Mouse (Mus musculus) heart, embryonic 16.5 days (tissue): ENCODE data around the gene Fbp2. TPM values are rescaled to one million over a fixed set of nuclear protein-coding genes. Genes with fewer than 3 reads are reported as not detected.

Source experiments
- ATAC-seq: fragments of 200-750 bp; cut with Nextera tagmentation; replicated peaks from 2 replicates; pipeline ENCODE4 v1.8.0; 2017; ENCODE audit warnings: moderate number of reproducible peaks; ENCODE audit not compliant: insufficient read depth, low FRiP score; ENCODE audit errors: extremely low read depth
- H3K27ac ChIP-seq: fragments of 300-500 bp; sonication (generic); 2 replicates; pipeline ENCODE4 v1.5.1; 2014; ENCODE audit warnings: mild to moderate bottlenecking, low read length, control low read depth, moderate library complexity
- H3K27me3 ChIP-seq: fragments of 300-500 bp; sonication (generic); 2 replicates; pipeline ENCODE4 v1.6.1; 2014; ENCODE audit warnings: low read length, mixed read lengths; ENCODE audit not compliant: control insufficient read depth, insufficient read depth
- H3K36me3 ChIP-seq: fragments of 300-500 bp; sonication (generic); 2 replicates; pipeline ENCODE4 v1.6.1; 2014; ENCODE audit not compliant: control insufficient read depth, insufficient read depth
- H3K4me1 ChIP-seq: fragments of 300-500 bp; sonication (generic); 2 replicates; pipeline ENCODE4 v1.6.1; 2014; ENCODE audit warnings: low read length, mixed read lengths; ENCODE audit not compliant: control insufficient read depth, insufficient read depth
- H3K4me2 ChIP-seq: fragments of 300-500 bp; sonication (generic); 2 replicates; pipeline ENCODE4 v1.6.1; 2014; ENCODE audit warnings: low read depth, mild to moderate bottlenecking, control low read depth, low read length
- H3K4me3 ChIP-seq: fragments of 300-500 bp; sonication (generic); 2 replicates; pipeline ENCODE4 v1.5.1; 2014; ENCODE audit warnings: mild to moderate bottlenecking, control low read depth, low read length
- H3K9ac ChIP-seq: fragments of 300-500 bp; sonication (generic); 2 replicates; pipeline ENCODE4 v1.6.1; 2014; ENCODE audit warnings: low read length, control low read depth
- H3K9me3 ChIP-seq: fragments of 300-500 bp; sonication (generic); replicated peaks from 2 replicates; pipeline ENCODE4 v1.6.1; 2016; ENCODE audit warnings: low read length; ENCODE audit not compliant: control insufficient read depth
- WGBS: fragments of 180-500 bp; shearing (Covaris S2); extraction: QIAGEN DNeasy Blood & Tissue Kit; methylation state at CpG from one replicate; pipeline ENCODE4 v1.1.7; 2014; 5-methylcytosine and 5-hydroxymethylcytosine counted together
- polyA plus RNA-seq: library from polyadenylated mRNA; unstranded; fragments of >200 nt; fragmentation: Nextera tagmentation; extraction: Ambion mirVana; gene quantifications from 2 replicates; pipeline ENCODE4 v1.2.1, GENCODE M21; 2015

Gene Fbp2
- 0.25 and 0.71 TPM in 2 replicates for polyA plus RNA-seq

- WGBS = 61% methylated on average over 21 of the region's 21 CpGs
- no peak within 1 kb of the TSS for H3K9ac ChIP-seq
Measured at GRCm38 (mm10) chr13:62857941-62858915, at the start of gene Fbp2. Gene Fbp2, minus strand, starts transcription at chr13:62858422.

GRCm38 (mm10) chr13:62907527-62908162 is 49.4 kb upstream of the Fbp2 start:
- no peak overlapping the region for H3K9ac ChIP-seq
- ATAC-seq = no peak
- no peak overlapping the region for H3K27ac ChIP-seq

More at GRCm38 (mm10) chr13:62857941-62858915, at the start of gene Fbp2:
- Histone ChIP-seq H3K4me2 (no peak within 1 kb of the TSS), H3K36me3 (no peaks in the 10 kb centered on the region), H3K9me3 (no peaks in the 10 kb centered on the region), H3K27ac (no peak within 1 kb of the TSS), H3K4me3 (no peak within 1 kb of the TSS), H3K27me3 (peaks cover 3% of the 10 kb centered on the region; the same call in 1 of the 2 replicates), H3K4me1 (peaks cover 2% of the 10 kb centered on the region; the same call in 1 of the 2 replicates)
- no peak for ATAC-seq

GRCm38 (mm10) chr13:62901139-62901538 is 42.9 kb upstream of the Fbp2 start:
- Histone ChIP-seq H3K4me1 (no peaks in the 10 kb centered on the region), H3K4me2 (no peak overlapping the region), H3K4me3 (no peak overlapping the region), H3K27me3 (no peaks in the 10 kb centered on the region), H3K9me3 (no peaks in the 10 kb centered on the region), H3K36me3 (no peaks in the 10 kb centered on the region), H3K27ac (no peak overlapping the region), H3K9ac (no peak overlapping the region)
- ATAC-seq = no peak

More at GRCm38 (mm10) chr13:62907527-62908162, 49.4 kb upstream of the Fbp2 start:
- 79% methylated on average over 14 of the region's 14 CpGs for WGBS
- Histone ChIP-seq H3K4me3 (no peak overlapping the region), H3K4me2 (no peak overlapping the region), H3K9me3 (no peaks in the 10 kb centered on the region), H3K36me3 (no peaks in the 10 kb centered on the region), H3K27me3 (no peaks in the 10 kb centered on the region), H3K4me1 (no peaks in the 10 kb centered on the region)

- H3K27me3 ChIP-seq = no peaks in the 10 kb centered on the region
- no peak for ATAC-seq
- no peaks in the 10 kb centered on the region for H3K4me1 ChIP-seq
- WGBS = 83% methylated on average over 4 of the region's 4 CpGs
- H3K9ac ChIP-seq = no peak overlapping the region
- no peaks in the 10 kb centered on the region for H3K36me3 ChIP-seq
- H3K27ac ChIP-seq = no peak overlapping the region
- no peaks in the 10 kb centered on the region for H3K9me3 ChIP-seq
- no peak overlapping the region for H3K4me2 ChIP-seq
- H3K4me3 ChIP-seq = no peak overlapping the region
Measured at GRCm38 (mm10) chr13:62897927-62898646, 39.9 kb upstream of the Fbp2 start.

- peaks cover 9% of the 10 kb centered on the region for H3K27me3 ChIP-seq
- H3K4me2 ChIP-seq = no peak overlapping the region
- H3K36me3 ChIP-seq = no peaks in the 10 kb centered on the region
- no peaks in the 10 kb centered on the region; the same call in 1 of the 2 replicates for H3K9me3 ChIP-seq
- H3K4me1 ChIP-seq = no peaks in the 10 kb centered on the region
- no peak for ATAC-seq
- no peak overlapping the region for H3K9ac ChIP-seq
- H3K27ac ChIP-seq = no peak overlapping the region
- H3K4me3 ChIP-seq = no peak overlapping the region
- WGBS = 64% methylated on average over 9 of the region's 9 CpGs
Measured at GRCm38 (mm10) chr13:62893044-62893842, 35.0 kb upstream of the Fbp2 start.

GRCm38 (mm10) chr13:62889311-62889710 is 31.1 kb upstream of the Fbp2 start:
- WGBS = 62% methylated on average over 2 of the region's 2 CpGs
- Histone ChIP-seq H3K4me1 (no peaks in the 10 kb centered on the region), H3K4me3 (no peak overlapping the region), H3K4me2 (no peak overlapping the region), H3K9me3 (no peaks in the 10 kb centered on the region; the same call in 1 of the 2 replicates), H3K9ac (no peak overlapping the region), H3K36me3 (no peaks in the 10 kb centered on the region), H3K27ac (no peak overlapping the region), H3K27me3 (peaks cover 28% of the 10 kb centered on the region)
- ATAC-seq = no peak

- Histone ChIP-seq H3K27me3 (peaks cover 28% of the 10 kb centered on the region), H3K4me3 (peak within 1 kb of the TSS; percentile 42), H3K4me2 (peak within 1 kb of the TSS; percentile 57), H3K36me3 (no peaks in the 10 kb centered on the region), H3K27ac (no peak within 1 kb of the TSS), H3K4me1 (no peaks in the 10 kb centered on the region), H3K9ac (no peak within 1 kb of the TSS; the same call in 1 of the 2 replicates), H3K9me3 (no peaks in the 10 kb centered on the region; the same call in 1 of the 2 replicates)
- peak; percentile 46; the same call in 1 of the 2 replicates for ATAC-seq
- 6% methylated on average over 29 of the region's 29 CpGs for WGBS
Measured at GRCm38 (mm10) chr13:62887712-62888441, 29.7 kb upstream of the Fbp2 start, which contains the start of gene Fbp1. Gene Fbp1, minus strand, starts transcription at chr13:62888282.

- Histone ChIP-seq H3K4me1 (no peaks in the 10 kb centered on the region), H3K27me3 (peaks cover 24% of the 10 kb centered on the region), H3K9me3 (no peaks in the 10 kb centered on the region), H3K36me3 (no peaks in the 10 kb centered on the region), H3K4me2 (no peak overlapping the region), H3K4me3 (no peak overlapping the region), H3K27ac (no peak overlapping the region), H3K9ac (no peak overlapping the region)
- ATAC-seq = no peak
- 73% methylated on average over 3 of the region's 3 CpGs for WGBS
Measured at GRCm38 (mm10) chr13:62884536-62884935, 26.3 kb upstream of the Fbp2 start.
